ENCODE assay signal across 17 mouse cellular contexts in genomic region chr6:89364342-89364741, GRCm38 (mm10). TPM values are rescaled to one million over a fixed set of nuclear protein-coding genes. Genes with fewer than 3 reads are reported as not detected.
A peak's percentile ranks its signal among the peaks of the same experiment; 100 is the strongest.
DNase-seq lines count a peak whose midpoint lies in the region; ATAC-seq lines count a peak whose summit lies in the region.
"Had no signal": no experiment of that assay in that cellular context is flagged by ENCODE, and none has a peak within 500 bp of the region (broad histone marks: within the 10 kb centered on the region; RNA-seq: fewer than 3 reads in every experiment).

No protein-coding gene starts in this region.

- H3K4me3 ChIP-seq in forebrain, embryonic 14.5 days (ENCODE audit: low read depth, low read length): no peak overlapping the region
- no peak overlapping the region for H3K4me3 ChIP-seq in hindbrain, embryonic 13.5 days
- H3K4me3 ChIP-seq: forebrain, embryonic 15.5 days; heart, embryonic 13.5 days; hindbrain, embryonic 12.5 days; left cerebral cortex, adult 2 months; limb, embryonic 10.5 days had no signal

- H3K27me3 ChIP-seq in forebrain, embryonic 14.5 days (replicated peaks; ENCODE audit: control insufficient read depth, insufficient read depth, low read length): no peaks in the 10 kb centered on the region
- peaks cover 14% of the 10 kb centered on the region; the same call in 1 of the 2 replicates for H3K27me3 ChIP-seq in hindbrain, embryonic 13.5 days

- H3K9me3 ChIP-seq in forebrain, embryonic 14.5 days (replicated peaks; ENCODE audit: control insufficient read depth, low read length): no peaks in the 10 kb centered on the region
- no peaks in the 10 kb centered on the region for H3K9me3 ChIP-seq in hindbrain, embryonic 13.5 days
- H3K9me3 ChIP-seq: forebrain, embryonic 15.5 days; limb, embryonic 10.5 days had no signal

- H3K4me2 ChIP-seq in forebrain, embryonic 14.5 days (ENCODE audit: low read length): no peak overlapping the region
- H3K4me2 ChIP-seq in hindbrain, embryonic 13.5 days: no peak overlapping the region
- H3K4me2 ChIP-seq: heart, embryonic 13.5 days; hindbrain, embryonic 12.5 days; liver, embryonic 11.5 days; midbrain, embryonic 11.5 days had no signal

- peak; percentile 52 for DNase-seq in heart, postnatal 4 days
- DNase-seq in heart, postnatal 36 days: no peak
- DNase-seq in 3134 (ENCODE audit: extremely low read depth, insufficient read length, low spot score) (peak; percentile 41), 3T3-L1 (ENCODE audit: low read depth, low spot score) (peak; percentile 53)
- no peak for DNase-seq in forebrain, embryonic 14.5 days (ENCODE audit: low spot score)
- DNase-seq: lung, postnatal 14 days; thymus, postnatal 4 days had no signal

- 75% methylated on average over 3 of the region's 3 CpGs for WGBS in forebrain, embryonic 14.5 days
- 61% methylated on average over 3 of the region's 3 CpGs for WGBS in hindbrain, embryonic 13.5 days

- no peaks in the 10 kb centered on the region for H3K36me3 ChIP-seq in forebrain, embryonic 14.5 days (ENCODE audit: control insufficient read depth, insufficient read depth, low read length)
- no peaks in the 10 kb centered on the region for H3K36me3 ChIP-seq in hindbrain, embryonic 13.5 days
- H3K36me3 ChIP-seq: forebrain, embryonic 15.5 days; heart, embryonic 13.5 days; hindbrain, embryonic 12.5 days; limb, embryonic 10.5 days had no signal

- ATAC-seq in granulocyte monocyte progenitor cell, adult 5-6 weeks (replicated peaks; ENCODE audit: poor library complexity, severe bottlenecking): peak; percentile 69
- no peak for ATAC-seq in forebrain, embryonic 14.5 days
- ATAC-seq in hindbrain, embryonic 13.5 days (ENCODE audit: low FRiP score): no peak
- ATAC-seq: forebrain, embryonic 15.5 days; intestine, embryonic 16.5 days had no signal

- no peak overlapping the region for H3K27ac ChIP-seq in forebrain, embryonic 14.5 days (ENCODE audit: low read depth, low read length)
- H3K27ac ChIP-seq in hindbrain, embryonic 13.5 days: no peak overlapping the region
- H3K27ac ChIP-seq: forebrain, embryonic 15.5 days; heart, embryonic 13.5 days; hindbrain, embryonic 12.5 days; left cerebral cortex, adult 2 months; limb, embryonic 10.5 days had no signal

- intact Hi-C loops in heart, postnatal 36 days (cut with DNase I): loop anchor here (5.0 kb wide), 3 partner anchors 88 to 437 kb away; partner anchors contain the start of gene Chchd6

- H3K4me1 ChIP-seq in forebrain, embryonic 14.5 days (ENCODE audit: control insufficient read depth, insufficient read depth, low read length): peaks cover 18% of the 10 kb centered on the region
- peaks cover 28% of the 10 kb centered on the region for H3K4me1 ChIP-seq in hindbrain, embryonic 13.5 days (replicated peaks)

- H3K9ac ChIP-seq in forebrain, embryonic 14.5 days (ENCODE audit: low read length): no peak overlapping the region
- no peak overlapping the region for H3K9ac ChIP-seq in hindbrain, embryonic 13.5 days
- H3K9ac ChIP-seq: forebrain, embryonic 15.5 days; heart, embryonic 13.5 days; hindbrain, embryonic 12.5 days had no signal

RNA-seq across cellular contexts. Expression of gene Plxna1, which starts 1.9 kb away (rescaled TPM):
- total RNA-seq in heart, postnatal 4 days (2021): 10 to 100 TPM; 37.6 to 39.7 TPM
- 10 to 100 TPM; 18.9 to 21.9 TPM for total RNA-seq in heart, postnatal 36 days (2021)
- total RNA-seq in granulocyte monocyte progenitor cell, adult 5-6 weeks (2014; fragmentation: Nextera tagmentation): 1.2 and 6.9 TPM in 2 replicates
- total RNA-seq in granulocyte monocyte progenitor cell, adult 5-6 weeks (2017): 1.0 and 1.3 TPM in 2 replicates
- 26.8 and 31.9 TPM in 2 replicates for polyA plus RNA-seq in forebrain, embryonic 14.5 days (2014; fragmentation: Nextera tagmentation; extraction: Ambion mirVana)
- polyA plus RNA-seq in hindbrain, embryonic 13.5 days (2015; fragmentation: Nextera tagmentation; extraction: Ambion mirVana): 44.9 and 45.3 TPM in 2 replicates

Comparison
In these comparisons a context has a peak if more than half of its experiments do, and no peak if none do; other contexts are left out.
1. DNase-seq: peak in heart, postnatal 4 days (single experiment), 3134 (single experiment) and 3T3-L1 (single experiment); none in heart, postnatal 36 days (0 of 2) and forebrain, embryonic 14.5 days (single experiment).